Mouse (Mus musculus): ENCODE measurements around the gene Dyrk1b.

- TF ChIP-seq CTCF (IDR thresholded peaks at IDR 0.05; ENCODE audit: low read depth, low read length) (no peak), POLR2A (IDR thresholded peaks at IDR 0.05; ENCODE audit: borderline replicate concordance, low read depth, low read length) (no peak)
These were observed 26.9 kb downstream of the Dyrk1b start for GRCm38 (mm10) chr7:28206044-28206600.
